Mouse (Mus musculus): ENCODE data around the gene Grip1.
A peak's percentile ranks its signal among the peaks of the same experiment; 100 is the strongest.

Grip1 gene

GRCm38 (mm10) chr10:119851594-119851993, 398.0 kb downstream of the Grip1 start:
- DNase-seq = no peak

GRCm38 (mm10) chr10:119852582-119853135, 399.0 kb downstream of the Grip1 start:
- no peak for DNase-seq

GRCm38 (mm10) chr10:119867726-119868125, 414.1 kb downstream of the Grip1 start:
- peak; percentile 41 for DNase-seq

- DNase-seq = no peak
Observed at GRCm38 (mm10) chr10:119868995-119869579, 415.5 kb downstream of the Grip1 start.

- no peak for DNase-seq
Observed at GRCm38 (mm10) chr10:119876721-119877120, 423.1 kb downstream of the Grip1 start.

GRCm38 (mm10) chr10:119878331-119878730, 424.7 kb downstream of the Grip1 start:
- peak; percentile 84 for DNase-seq

GRCm38 (mm10) chr10:119884591-119884990, 431.0 kb downstream of the Grip1 start:
- DNase-seq = peak; percentile 68

GRCm38 (mm10) chr10:119885563-119885962, 431.9 kb downstream of the Grip1 start:
- peak; percentile 63 for DNase-seq

- DNase-seq = no peak
Observed at GRCm38 (mm10) chr10:119886681-119887080, 433.1 kb downstream of the Grip1 start.

- no peak for DNase-seq
Observed at GRCm38 (mm10) chr10:119902754-119903153, 449.1 kb downstream of the Grip1 start.

GRCm38 (mm10) chr10:119906869-119907268, 453.2 kb downstream of the Grip1 start:
- no peak for DNase-seq

GRCm38 (mm10) chr10:119917995-119918394, 464.4 kb downstream of the Grip1 start:
- DNase-seq = peak; percentile 21

GRCm38 (mm10) chr10:119927963-119928362, 474.3 kb downstream of the Grip1 start:
- DNase-seq = no peak

- no peak for DNase-seq
Observed at GRCm38 (mm10) chr10:119928921-119929320, 475.3 kb downstream of the Grip1 start.

GRCm38 (mm10) chr10:119932794-119933193, 479.2 kb downstream of the Grip1 start:
- DNase-seq = no peak

- DNase-seq = no peak
Observed at GRCm38 (mm10) chr10:119933362-119933761, 479.7 kb downstream of the Grip1 start.

- DNase-seq = no peak
Observed at GRCm38 (mm10) chr10:119935231-119935630, 481.6 kb downstream of the Grip1 start.

GRCm38 (mm10) chr10:119937481-119937880, 483.9 kb downstream of the Grip1 start:
- DNase-seq = no peak

GRCm38 (mm10) chr10:119943906-119944305, 490.3 kb downstream of the Grip1 start:
- DNase-seq = no peak

GRCm38 (mm10) chr10:119951460-119951859, 497.8 kb downstream of the Grip1 start:
- no peak for DNase-seq

GRCm38 (mm10) chr10:119957260-119957955, 503.8 kb downstream of the Grip1 start:
- DNase-seq = no peak

GRCm38 (mm10) chr10:119960915-119961314, 507.3 kb downstream of the Grip1 start:
- no peak for DNase-seq

- no peak for DNase-seq
Observed at GRCm38 (mm10) chr10:119966321-119966720, 512.7 kb downstream of the Grip1 start.

- DNase-seq = no peak
Observed at GRCm38 (mm10) chr10:119979396-119979795, 525.8 kb downstream of the Grip1 start.
